Mouse (Mus musculus) G1E (cell line): ENCODE results near the gene Rnf169. TPM values are rescaled to one million over a fixed set of nuclear protein-coding genes. Genes with fewer than 3 reads are reported as not detected.

Experiments used
- ATAC-seq: 2 replicates; pipeline ENCODE4 v1.8.0; 2016; ENCODE audit warnings: mild to moderate bottlenecking; ENCODE audit not compliant: insufficient number of reproducible peaks, poor library complexity, low FRiP score, severe bottlenecking; ENCODE audit errors: extremely low read depth
- DNase-seq: peaks from one replicate; pipeline ENCODE4 v3.0.0; 2012; ENCODE audit warnings: low spot score
- H3K27me3 ChIP-seq: 2 replicates; pipeline ENCODE4 v1.6.1; 2012; ENCODE audit warnings: mild to moderate bottlenecking, low read length, inconsistent platforms; ENCODE audit not compliant: insufficient read depth
- H3K36me3 ChIP-seq: replicated peaks from 2 replicates; pipeline ENCODE3; 2012; ENCODE audit warnings: mild to moderate bottlenecking, inconsistent platforms
- H3K4me1 ChIP-seq: 2 replicates; pipeline ENCODE4 v1.6.1; 2012; ENCODE audit warnings: low read depth, low read length, inconsistent platforms, mixed read lengths; ENCODE audit not compliant: insufficient read depth
- H3K4me3 ChIP-seq: 2 replicates; pipeline ENCODE4 v1.5.1; 2012; ENCODE audit warnings: low read depth, mild to moderate bottlenecking, inconsistent platforms, low read length, moderate library complexity, mixed read lengths
- H3K9me3 ChIP-seq: replicated peaks from 2 replicates; pipeline ENCODE4 v1.6.1; 2012; ENCODE audit warnings: inconsistent platforms
- CTCF ChIP-seq: IDR thresholded peaks from 2 replicates; pipeline ENCODE4 v1.5.1; 2012; ENCODE audit warnings: low read depth, low read length, inconsistent platforms, mixed read lengths
- GATA1 ChIP-seq: IDR thresholded peaks from 2 replicates; pipeline ENCODE4 v1.6.1; 2012; ENCODE audit warnings: borderline replicate concordance, low read length, inconsistent platforms, mixed read lengths
- GATA2 ChIP-seq: IDR thresholded peaks from 2 replicates; pipeline ENCODE4 v1.6.1; 2012; ENCODE audit warnings: low read depth, low read length, inconsistent platforms, borderline replicate concordance
- POLR2AphosphoS5 ChIP-seq: IDR thresholded peaks from 2 replicates; pipeline ENCODE4 v1.6.1; 2012; ENCODE audit warnings: low read depth, low read length, inconsistent platforms; ENCODE audit not compliant: insufficient replicate concordance
- TAL1 ChIP-seq: conservative IDR thresholded peaks from 2 replicates; pipeline ENCODE4 v1.6.1; 2012; ENCODE audit warnings: low read depth, low read length, inconsistent platforms, mixed read lengths
- polyA plus RNA-seq: library from polyadenylated mRNA; stranded (reverse); fragments of >175 nt; gene quantifications from 2 replicates; pipeline ENCODE4 v1.2.3, GENCODE M21; 2012
- total RNA-seq, 2 experiments: library from RNA; stranded (forward) in 1 of 2; stranded (reverse) in 1 of 2; fragments of 200-1000 nt in 1 of 2; fragments of >200 nt in 1 of 2; fragmentation: Nextera tagmentation in 1 of 2; gene quantifications; 2 replicates each; pipeline ENCODE4 v1.2.3; 2014 to 2017

Gene Rnf169
- total and polyA plus RNA-seq, 3 experiments, result 4.8 to 30.4 (median 13.8) TPM

DNA sequence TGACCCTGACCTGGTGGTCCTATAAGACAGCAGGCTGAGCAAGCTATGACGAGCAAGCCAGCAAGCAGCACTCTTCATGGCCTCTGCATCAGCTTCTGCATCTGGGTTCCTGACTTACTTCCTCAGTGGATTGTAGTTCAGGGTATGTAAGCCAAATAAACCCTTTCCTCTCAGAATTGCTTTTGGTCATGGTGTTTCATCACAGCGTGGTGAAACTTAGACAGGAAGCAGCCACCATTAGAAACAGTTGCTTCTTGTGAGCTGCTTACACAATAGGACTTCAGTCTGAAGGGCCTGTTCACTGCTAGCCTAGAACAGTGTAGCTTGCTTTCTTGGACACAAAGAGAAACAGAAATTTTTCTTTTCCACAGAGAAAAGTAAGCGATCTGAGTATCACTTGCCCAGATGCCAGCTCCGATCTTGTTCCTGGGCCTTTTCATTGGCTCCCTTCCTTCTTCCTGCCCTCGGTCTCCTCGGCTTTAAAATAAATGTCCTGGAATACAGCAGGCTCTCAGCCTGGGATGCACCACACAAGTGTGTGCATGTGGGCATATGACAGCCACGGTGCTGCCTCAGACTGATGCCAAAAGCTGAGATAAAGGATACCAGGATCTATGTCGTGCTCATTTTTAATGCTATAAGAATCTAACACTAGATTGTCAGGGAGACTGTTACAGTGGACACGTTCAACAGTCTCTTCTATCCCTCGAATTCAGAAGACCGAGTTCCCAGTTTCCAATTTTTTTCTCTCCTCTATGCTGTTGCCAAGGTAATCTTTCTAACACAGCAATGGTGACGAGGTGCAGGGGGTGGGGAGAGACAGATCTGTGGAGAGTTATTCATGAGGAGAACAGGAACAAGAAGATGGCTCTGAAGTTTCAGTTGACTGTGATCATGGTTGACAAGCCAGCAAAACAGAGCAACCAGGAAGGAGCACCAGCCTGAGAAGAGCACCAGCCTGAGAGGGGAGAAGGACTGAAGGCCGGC is 2.3 kb upstream of the Rnf169 start:
- no peak for DNase-seq
- H3K9me3 ChIP-seq, result no peaks in the 10 kb centered on the region
- H3K36me3 ChIP-seq, result peaks cover 2% of the 10 kb centered on the region
- peaks cover 41% of the 10 kb centered on the region for H3K27me3 ChIP-seq
- TF ChIP-seq CTCF (no peak), GATA2 (no peak), TAL1 (no peak), POLR2AphosphoS5 (no peak), GATA1 (no peak)
- ATAC-seq, result no peak
- no peak overlapping the region for H3K4me3 ChIP-seq
- peaks cover 14% of the 10 kb centered on the region for H3K4me1 ChIP-seq

DNA sequence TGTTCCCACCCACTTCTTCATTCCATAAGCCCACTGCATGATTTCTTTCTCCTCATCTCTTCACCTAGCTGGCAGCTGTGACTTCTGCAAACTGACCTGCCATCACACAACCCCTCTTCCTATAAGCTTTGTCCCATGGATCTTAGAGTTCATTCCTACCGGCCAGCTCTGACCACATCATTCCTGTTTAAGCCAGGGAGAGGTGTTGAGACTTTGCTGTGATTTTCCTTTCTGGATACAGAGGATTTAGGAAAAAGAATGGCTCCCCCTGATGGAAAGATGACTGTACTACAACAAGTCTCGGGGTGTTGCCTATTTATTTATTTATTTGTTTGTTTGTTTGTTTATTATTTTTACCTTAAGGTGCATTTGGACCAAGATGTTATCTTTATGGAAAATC is 1.1 kb upstream of the Rnf169 start:
- DNase-seq (no peak), ATAC-seq (no peak)
- H3K36me3 ChIP-seq, result peaks cover 6% of the 10 kb centered on the region
- H3K4me3 ChIP-seq, result no peak overlapping the region
- TF ChIP-seq POLR2AphosphoS5, result no peak
- no peak for TF ChIP-seq TAL1
- TF ChIP-seq CTCF, result no peak
- TF ChIP-seq GATA2, result no peak
- TF ChIP-seq GATA1, result no peak
- H3K9me3 ChIP-seq, result no peaks in the 10 kb centered on the region
- H3K27me3 ChIP-seq, result peaks cover 36% of the 10 kb centered on the region
- H3K4me1 ChIP-seq, result peaks cover 14% of the 10 kb centered on the region

DNA sequence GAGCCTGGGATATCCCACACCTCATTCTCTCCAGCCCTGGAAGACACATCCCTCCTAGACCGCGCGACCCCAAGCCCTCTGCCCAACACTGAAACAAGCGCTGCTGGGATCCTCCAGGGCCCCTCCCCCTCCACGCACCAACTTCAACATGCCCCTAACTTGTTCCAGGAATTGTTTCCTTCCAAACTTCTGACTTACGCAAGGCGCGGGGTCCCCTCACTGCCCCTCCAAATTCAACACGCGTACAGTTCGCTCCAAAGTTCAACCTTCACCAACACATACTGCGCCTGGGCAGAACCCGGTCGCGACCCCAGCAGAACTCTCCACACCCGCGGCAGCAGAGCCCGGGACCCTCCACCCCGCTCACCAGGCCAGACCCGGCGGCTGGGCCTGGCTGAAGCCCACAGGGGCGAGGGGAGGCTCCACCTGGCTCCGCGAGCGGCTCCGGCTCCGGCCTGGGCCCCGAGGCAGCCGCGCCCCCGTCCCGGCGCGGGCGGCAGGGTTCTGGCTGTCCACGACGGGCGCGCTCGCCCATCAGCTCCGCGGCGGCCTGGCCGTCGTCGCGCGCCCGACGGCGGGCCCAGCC is 609 bp downstream of the Rnf169 start:
- H3K4me3 ChIP-seq, result peak overlapping the region; percentile 94
- peaks cover 15% of the 10 kb centered on the region for H3K36me3 ChIP-seq
- H3K27me3 ChIP-seq, result peaks cover 22% of the 10 kb centered on the region
- peaks cover 22% of the 10 kb centered on the region for H3K4me1 ChIP-seq
- ATAC-seq (no peak), DNase-seq (peak; percentile 15)
- no peaks in the 10 kb centered on the region for H3K9me3 ChIP-seq
- TF ChIP-seq CTCF (no peak), GATA2 (no peak), TAL1 (no peak), GATA1 (no peak)

GRCm38 (mm10) chr7:99979081-99979480 is 1.2 kb downstream of the Rnf169 start:
- Histone ChIP-seq H3K27me3 (peaks cover 17% of the 10 kb centered on the region), H3K4me3 (peak overlapping the region; percentile 94), H3K9me3 (no peaks in the 10 kb centered on the region), H3K36me3 (peaks cover 20% of the 10 kb centered on the region), H3K4me1 (peaks cover 25% of the 10 kb centered on the region)
- TF ChIP-seq TAL1 (no peak), GATA2 (no peak), POLR2AphosphoS5 (no peak), CTCF (no peak)
- DNase-seq, result no peak
- no peak for ATAC-seq

DNA sequence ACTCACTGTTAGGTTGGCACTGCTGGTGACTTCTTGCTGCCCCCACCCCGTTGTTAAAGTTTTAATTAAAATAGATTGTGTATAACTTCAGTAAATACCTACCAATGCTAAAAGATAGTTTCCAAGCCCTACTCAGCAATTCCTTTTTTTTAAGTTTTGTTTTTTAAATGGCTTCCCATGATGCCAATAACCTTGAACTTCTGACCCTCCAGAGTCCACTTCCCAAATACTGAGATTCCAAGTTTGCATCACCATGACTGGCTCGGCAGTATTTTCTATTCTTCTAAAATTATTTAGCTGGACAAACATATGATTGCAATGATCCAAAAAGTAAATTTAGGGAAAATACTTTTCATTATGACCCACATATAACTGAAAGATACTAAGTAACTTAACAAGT is 2.2 kb downstream of the Rnf169 start:
- TF ChIP-seq CTCF, result no peak
- no peak for TF ChIP-seq POLR2AphosphoS5
- no peak for TF ChIP-seq TAL1
- no peak for TF ChIP-seq GATA2
- no peak for TF ChIP-seq GATA1
- Histone ChIP-seq H3K27me3 (peaks cover 7% of the 10 kb centered on the region), H3K9me3 (no peaks in the 10 kb centered on the region), H3K4me3 (no peak overlapping the region), H3K36me3 (peaks cover 28% of the 10 kb centered on the region), H3K4me1 (peaks cover 27% of the 10 kb centered on the region)
- ATAC-seq (no peak), DNase-seq (no peak)
